Mouse (Mus musculus): ENCODE measurements around the gene Itga5. TPM values are rescaled to one million over a fixed set of nuclear protein-coding genes. Genes with fewer than 3 reads are reported as not detected.

Itga5 gene
- polyA plus RNA-seq, 1 experiment from 2014 or later: 6.3 TPM

DNA sequence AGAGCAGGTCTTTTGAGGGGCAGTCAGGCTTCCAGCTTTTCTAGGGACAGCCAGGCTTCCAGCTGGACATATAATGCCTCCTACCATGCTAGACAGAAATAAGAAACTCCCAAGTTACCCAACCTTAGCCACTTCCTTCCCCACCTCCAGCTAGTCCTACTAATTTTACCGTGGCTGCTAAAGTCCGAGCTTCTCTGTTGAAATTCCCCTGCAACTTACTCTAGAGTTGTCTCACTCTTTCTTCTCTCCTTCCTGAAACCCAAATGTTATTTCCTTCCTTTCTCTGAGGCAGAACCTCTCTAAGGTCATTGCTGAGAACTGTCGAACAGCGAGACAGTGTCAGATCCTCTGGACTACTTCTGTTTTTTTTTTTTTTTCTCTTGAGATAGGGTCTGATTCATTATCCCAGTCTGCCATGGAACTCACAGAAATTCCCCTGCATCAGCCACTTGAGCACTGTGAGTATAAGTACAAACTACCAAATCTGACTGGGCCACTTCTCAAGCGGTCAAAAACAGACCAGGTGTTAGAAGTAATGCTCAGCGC lies 56.1 kb downstream of the Itga5 start, which contains the start of gene Gpr84:
Gene Gpr84, minus strand, starts transcription at position 248 of the 546 bp plus-strand sequence.
- no peak within 1 kb of the TSS for H3K27ac ChIP-seq (ENCODE audit: low read depth, low read length)
- 78% methylated on average over 6 of the region's 6 CpGs for WGBS
- H3K27me3 ChIP-seq (replicated peaks; ENCODE audit: control insufficient read depth, insufficient read depth, low read length): no peaks in the 10 kb centered on the region
- no peak within 1 kb of the TSS for H3K9ac ChIP-seq (ENCODE audit: low read depth, low read length)
- H3K4me1 ChIP-seq (ENCODE audit: control insufficient read depth, insufficient read depth, low read depth, low read length): peaks cover 27% of the 10 kb centered on the region
- H3K9me3 ChIP-seq (ENCODE audit: control insufficient read depth, low read length): no peaks in the 10 kb centered on the region
- no peak for ATAC-seq
- no peak within 1 kb of the TSS for H3K4me3 ChIP-seq (ENCODE audit: low read length)
- no peak within 1 kb of the TSS for H3K4me2 ChIP-seq (ENCODE audit: low read length)
- H3K36me3 ChIP-seq (ENCODE audit: control insufficient read depth, insufficient read depth, low read length): 0 out of 2 replicates have a peak, but pooled peaks cover 2% of the 10 kb centered on the region

DNA sequence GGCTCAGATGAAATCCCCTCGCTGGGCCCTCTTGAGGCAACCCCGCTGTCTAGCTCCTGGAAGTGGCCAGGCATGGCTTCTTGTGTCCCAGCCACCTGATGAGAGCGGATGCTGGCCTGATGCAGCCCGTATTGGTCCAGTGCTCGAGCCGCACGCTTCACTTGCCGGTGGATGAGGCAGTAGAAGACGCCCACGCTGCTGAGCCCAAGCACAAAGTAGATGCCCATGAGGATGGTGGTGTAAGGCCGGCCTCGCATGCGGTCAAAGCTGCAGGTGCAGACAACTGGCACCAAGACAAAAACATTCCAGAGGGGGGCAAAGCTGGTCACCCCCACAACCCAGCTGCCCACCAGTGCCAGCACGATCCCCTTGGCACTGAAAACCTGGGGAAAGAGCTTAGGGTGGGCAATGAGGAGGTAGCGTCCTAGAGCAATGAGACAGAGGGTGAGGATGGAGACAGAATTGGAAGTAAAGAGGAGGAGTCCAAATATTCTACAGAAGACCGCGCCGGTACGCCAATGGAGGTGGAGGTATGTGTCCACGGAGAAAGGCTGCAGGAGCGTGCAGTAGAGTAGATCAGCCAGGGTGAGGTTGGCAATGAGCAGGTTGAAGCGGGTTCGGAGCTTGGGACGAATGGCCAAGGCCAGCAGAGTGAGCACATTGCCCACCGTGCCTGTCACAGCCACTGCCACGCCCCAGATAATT lies 57.5 kb downstream of the Itga5 start:
- Histone ChIP-seq H3K27me3 (replicated peaks; ENCODE audit: control insufficient read depth, insufficient read depth, low read length) (no peaks in the 10 kb centered on the region), H3K27ac (ENCODE audit: low read depth, low read length) (no peak overlapping the region), H3K4me2 (ENCODE audit: low read length) (no peak overlapping the region; the same call in 1 of the 2 replicates), H3K9ac (ENCODE audit: low read depth, low read length) (peak overlapping the region; percentile 47), H3K4me1 (ENCODE audit: control insufficient read depth, insufficient read depth, low read depth, low read length) (peaks cover 24% of the 10 kb centered on the region), H3K9me3 (ENCODE audit: control insufficient read depth, low read length) (no peaks in the 10 kb centered on the region), H3K4me3 (ENCODE audit: low read length) (no peak overlapping the region), H3K36me3 (ENCODE audit: control insufficient read depth, insufficient read depth, low read length) (no peaks in the 10 kb centered on the region)
- 61% methylated on average over 26 of the region's 26 CpGs for WGBS
- no peak for ATAC-seq

DNA sequence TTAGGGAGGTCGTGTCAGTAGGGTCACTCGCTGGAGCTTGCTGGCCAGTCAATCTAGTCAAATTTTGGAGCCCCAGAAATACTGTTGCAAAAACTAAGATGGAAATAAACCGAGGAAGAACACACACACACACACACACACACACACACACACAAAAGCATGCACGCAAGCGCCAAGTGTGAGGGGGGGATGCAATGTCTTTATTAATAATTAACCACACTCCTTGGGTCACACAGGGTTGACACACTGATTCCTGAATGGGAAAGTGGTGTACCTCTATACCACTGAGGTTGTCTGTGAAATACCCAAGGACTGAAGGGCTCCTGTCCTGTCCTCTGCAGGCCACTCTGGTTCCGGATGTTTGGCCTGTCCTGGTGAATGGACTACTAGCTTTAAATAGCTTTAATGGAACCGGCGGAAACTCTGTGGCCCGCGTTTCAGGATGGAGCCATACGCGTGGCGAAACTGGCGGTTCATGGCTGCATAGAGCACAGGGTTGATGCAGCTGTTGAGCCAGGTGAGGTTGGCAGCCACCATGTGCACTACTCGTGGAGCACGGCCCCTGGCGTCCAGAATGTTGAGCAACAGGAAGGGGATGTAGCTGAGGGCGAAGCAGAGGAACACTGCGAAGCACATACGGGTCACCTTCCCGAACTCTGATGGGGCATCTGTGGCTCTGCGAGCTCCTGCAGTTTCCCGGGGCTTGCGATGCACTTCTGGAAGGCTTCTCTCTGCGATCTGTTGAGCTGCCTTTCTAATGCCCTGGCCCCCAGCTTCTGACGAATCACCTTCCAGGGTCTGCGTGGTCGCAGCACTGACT lies 58.3 kb downstream of the Itga5 start:
- Histone ChIP-seq H3K4me2 (ENCODE audit: low read length) (peak overlapping the region; percentile 19; the same call in 1 of the 2 replicates), H3K36me3 (ENCODE audit: control insufficient read depth, insufficient read depth, low read length) (no peaks in the 10 kb centered on the region), H3K4me1 (ENCODE audit: control insufficient read depth, insufficient read depth, low read depth, low read length) (peaks cover 31% of the 10 kb centered on the region), H3K9me3 (ENCODE audit: control insufficient read depth, low read length) (no peaks in the 10 kb centered on the region), H3K27me3 (replicated peaks; ENCODE audit: control insufficient read depth, insufficient read depth, low read length) (no peaks in the 10 kb centered on the region), H3K4me3 (ENCODE audit: low read length) (no peak overlapping the region), H3K9ac (ENCODE audit: low read depth, low read length) (peak overlapping the region; percentile 47), H3K27ac (ENCODE audit: low read depth, low read length) (no peak overlapping the region)
- no peak for ATAC-seq
- 43% methylated on average over 28 of the region's 28 CpGs for WGBS

DNA sequence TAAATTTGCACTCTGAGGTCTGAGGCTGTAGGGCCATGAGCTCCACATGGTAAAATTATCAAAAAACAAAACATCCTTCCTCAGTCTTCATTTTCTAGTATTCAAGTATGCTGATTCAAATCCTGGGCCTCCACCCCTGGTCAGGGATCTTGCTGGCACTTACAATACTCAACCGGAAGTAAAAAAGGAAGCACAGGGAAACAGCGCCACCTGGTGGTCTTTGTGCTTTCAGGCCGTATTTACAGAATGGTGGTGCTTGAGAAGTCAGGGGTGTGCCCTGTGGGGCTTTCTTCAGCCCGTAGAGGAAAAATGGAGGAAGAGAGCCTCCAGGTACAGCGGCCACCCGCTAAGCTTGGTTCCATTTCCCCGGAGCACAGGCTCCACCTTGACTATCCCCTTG lies 59.4 kb downstream of the Itga5 start:
- Histone ChIP-seq H3K27ac (ENCODE audit: low read depth, low read length) (peak overlapping the region; percentile 52), H3K27me3 (replicated peaks; ENCODE audit: control insufficient read depth, insufficient read depth, low read length) (no peaks in the 10 kb centered on the region), H3K9me3 (ENCODE audit: control insufficient read depth, low read length) (no peaks in the 10 kb centered on the region), H3K4me2 (ENCODE audit: low read length) (no peak overlapping the region), H3K4me1 (ENCODE audit: control insufficient read depth, insufficient read depth, low read depth, low read length) (peaks cover 37% of the 10 kb centered on the region), H3K4me3 (ENCODE audit: low read length) (no peak overlapping the region), H3K9ac (ENCODE audit: low read depth, low read length) (peak overlapping the region; percentile 48; the same call in 1 of the 2 replicates), H3K36me3 (ENCODE audit: control insufficient read depth, insufficient read depth, low read length) (no peaks in the 10 kb centered on the region)
- 1% methylated on average over 7 of the region's 7 CpGs for WGBS
- no peak for ATAC-seq

DNA sequence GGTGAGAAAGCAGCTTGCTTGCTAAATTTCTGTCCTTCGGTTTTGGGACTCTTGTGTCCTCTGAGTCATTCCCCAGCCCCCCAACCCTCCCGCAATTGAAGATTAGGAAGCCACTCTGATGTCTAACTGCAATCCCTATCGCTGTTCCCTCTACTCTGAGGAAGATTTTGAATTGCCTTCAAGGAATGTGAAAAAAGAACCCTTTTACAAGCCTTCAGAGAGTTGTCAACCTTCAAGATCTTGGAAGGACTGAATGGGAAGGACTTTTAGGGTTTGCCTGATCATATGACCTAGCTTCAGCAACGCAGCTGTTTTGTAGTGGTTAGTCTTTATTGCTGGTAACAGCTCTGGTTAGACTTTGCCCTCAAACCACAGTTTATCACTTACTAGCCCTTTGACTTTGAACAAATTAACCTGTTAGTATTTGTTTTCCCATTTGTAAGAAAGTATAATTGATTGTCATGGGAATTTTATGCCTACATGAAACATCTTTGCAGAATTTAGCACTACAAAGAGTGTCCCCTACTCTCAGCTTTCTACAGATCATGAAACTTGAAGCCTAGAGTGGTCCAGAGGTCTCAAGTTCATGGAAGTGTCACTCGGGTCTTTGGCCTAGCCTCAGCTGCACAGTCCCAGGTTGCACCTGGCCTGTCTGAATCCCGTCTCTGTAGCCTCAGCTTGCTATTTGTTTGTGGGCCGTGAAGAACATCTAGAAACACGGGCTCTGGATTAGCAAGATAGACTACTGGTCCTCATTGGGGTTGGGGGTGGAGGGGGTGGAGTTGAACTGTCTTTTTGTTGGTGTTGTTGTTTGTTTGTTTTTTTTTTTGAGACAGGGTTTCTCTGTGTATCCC lies 60.5 kb downstream of the Itga5 start:
- peak overlapping the region; percentile 92 for H3K27ac ChIP-seq (ENCODE audit: low read depth, low read length)
- no peak for ATAC-seq
- WGBS: 27% methylated on average over 8 of the region's 8 CpGs
- peak overlapping the region; percentile 83 for H3K4me2 ChIP-seq (ENCODE audit: low read length)
- H3K9ac ChIP-seq (ENCODE audit: low read depth, low read length): peak overlapping the region; percentile 68
- peak overlapping the region; percentile 46 for H3K4me3 ChIP-seq (ENCODE audit: low read length)
- no peaks in the 10 kb centered on the region for H3K9me3 ChIP-seq (ENCODE audit: control insufficient read depth, low read length)
- no peaks in the 10 kb centered on the region for H3K27me3 ChIP-seq (replicated peaks; ENCODE audit: control insufficient read depth, insufficient read depth, low read length)
- H3K4me1 ChIP-seq (ENCODE audit: control insufficient read depth, insufficient read depth, low read depth, low read length): peaks cover 47% of the 10 kb centered on the region
- H3K36me3 ChIP-seq (ENCODE audit: control insufficient read depth, insufficient read depth, low read length): no peaks in the 10 kb centered on the region

DNA sequence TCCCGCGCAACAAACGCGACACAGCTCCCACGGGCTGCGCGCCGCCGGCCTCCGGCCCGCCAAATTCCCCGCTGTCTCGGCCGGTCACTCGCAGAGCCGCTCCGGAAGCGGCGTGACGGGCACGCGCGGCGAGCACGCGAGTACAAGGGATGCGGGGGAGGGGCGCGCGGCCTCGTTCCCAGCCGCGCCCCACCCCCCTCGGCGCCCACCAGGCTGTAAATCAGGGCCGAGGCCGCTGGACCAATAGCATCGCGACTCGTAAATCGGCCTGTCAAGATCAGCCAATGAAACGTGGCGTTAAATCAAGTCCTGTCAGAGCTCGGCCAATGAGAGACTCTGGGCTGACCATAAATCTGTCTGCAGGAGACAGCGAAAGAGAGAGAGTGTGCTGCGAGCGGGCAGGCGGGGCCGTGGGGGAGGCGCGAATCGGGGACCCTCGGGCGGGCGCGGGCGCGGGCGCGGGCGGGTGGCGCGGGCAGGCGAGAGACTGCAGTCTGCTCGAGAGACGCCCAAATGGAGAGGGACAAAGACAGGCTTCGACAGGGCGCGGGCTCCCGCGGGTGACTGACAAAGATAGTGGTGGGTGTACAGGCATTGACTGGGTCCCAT lies 61.4 kb downstream of the Itga5 start:
- peak; percentile 97 for ATAC-seq
- WGBS: under 1% methylated on average over 65 of the region's 71 CpGs
- Histone ChIP-seq H3K27me3 (replicated peaks; ENCODE audit: control insufficient read depth, insufficient read depth, low read length) (no peaks in the 10 kb centered on the region), H3K27ac (ENCODE audit: low read depth, low read length) (peak overlapping the region; percentile 97), H3K36me3 (ENCODE audit: control insufficient read depth, insufficient read depth, low read length) (no peaks in the 10 kb centered on the region), H3K9me3 (ENCODE audit: control insufficient read depth, low read length) (no peaks in the 10 kb centered on the region), H3K4me2 (ENCODE audit: low read length) (peak overlapping the region; percentile 83), H3K9ac (ENCODE audit: low read depth, low read length) (peak overlapping the region; percentile 78), H3K4me3 (ENCODE audit: low read length) (peak overlapping the region; percentile 46), H3K4me1 (ENCODE audit: control insufficient read depth, insufficient read depth, low read depth, low read length) (peaks cover 56% of the 10 kb centered on the region)

DNA sequence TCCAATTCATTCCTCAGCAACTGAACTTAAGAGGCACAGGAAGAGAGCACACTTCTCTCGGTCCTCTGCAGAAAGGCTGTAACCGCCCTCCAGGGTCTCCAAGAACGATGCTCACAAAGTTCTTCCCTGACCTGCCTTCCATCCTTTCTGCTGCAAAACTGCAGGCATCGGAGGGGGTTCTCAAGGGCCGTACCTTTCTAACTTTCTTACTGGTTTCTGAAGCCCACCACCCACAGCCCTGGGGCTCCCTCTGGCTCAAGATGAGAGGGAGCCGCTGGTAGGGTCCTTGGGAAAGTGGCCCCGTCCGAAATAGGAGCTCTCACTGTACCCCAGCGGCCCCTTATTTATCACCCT lies 62.0 kb downstream of the Itga5 start:
- peak overlapping the region; percentile 83 for H3K4me2 ChIP-seq (ENCODE audit: low read length)
- H3K36me3 ChIP-seq (ENCODE audit: control insufficient read depth, insufficient read depth, low read length): no peaks in the 10 kb centered on the region
- peak overlapping the region; percentile 78 for H3K9ac ChIP-seq (ENCODE audit: low read depth, low read length)
- WGBS: 2% methylated on average over 9 of the region's 9 CpGs
- H3K4me3 ChIP-seq (ENCODE audit: low read length): peak overlapping the region; percentile 46
- ATAC-seq: no peak
- no peaks in the 10 kb centered on the region for H3K27me3 ChIP-seq (replicated peaks; ENCODE audit: control insufficient read depth, insufficient read depth, low read length)
- no peaks in the 10 kb centered on the region for H3K9me3 ChIP-seq (ENCODE audit: control insufficient read depth, low read length)
- H3K4me1 ChIP-seq (ENCODE audit: control insufficient read depth, insufficient read depth, low read depth, low read length): peaks cover 61% of the 10 kb centered on the region
- peak overlapping the region; percentile 97 for H3K27ac ChIP-seq (ENCODE audit: low read depth, low read length)

DNA sequence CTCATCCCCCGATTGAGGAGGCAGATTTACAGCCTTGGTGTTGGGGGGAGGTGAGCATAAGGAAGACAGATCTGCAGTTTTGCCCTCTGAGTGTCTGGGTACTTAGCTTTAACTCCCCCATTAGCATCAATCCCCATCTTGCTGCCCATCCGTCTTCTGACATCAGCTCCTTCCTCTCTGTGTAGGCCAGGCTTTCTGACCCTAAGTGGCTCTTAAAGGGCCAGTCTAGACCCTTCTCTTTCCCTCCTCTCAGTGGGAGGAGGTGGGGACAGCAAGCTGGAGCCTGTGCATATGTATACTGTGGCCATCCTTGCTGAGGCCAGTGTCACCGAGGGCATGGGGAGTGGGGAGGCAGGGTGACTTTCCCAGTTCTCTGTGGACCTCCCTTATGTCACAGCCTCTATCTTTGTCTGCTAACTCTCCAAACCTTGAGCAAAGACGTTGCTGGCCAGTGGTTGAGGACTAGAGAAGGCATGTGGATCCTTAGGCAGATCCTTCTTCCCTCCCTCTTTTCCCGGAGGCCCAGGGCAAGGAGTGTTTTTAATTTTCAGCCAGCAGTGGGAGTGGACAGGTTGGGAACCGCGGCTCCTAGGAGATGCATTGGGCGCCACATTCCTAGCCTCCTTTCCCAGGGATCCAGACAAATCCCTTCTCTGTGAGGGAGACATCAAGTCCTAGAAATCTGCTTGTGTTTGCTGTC lies 62.5 kb downstream of the Itga5 start:
- Histone ChIP-seq H3K4me2 (ENCODE audit: low read length) (peak overlapping the region; percentile 83), H3K9me3 (ENCODE audit: control insufficient read depth, low read length) (no peaks in the 10 kb centered on the region), H3K27ac (ENCODE audit: low read depth, low read length) (peak overlapping the region; percentile 97), H3K36me3 (ENCODE audit: control insufficient read depth, insufficient read depth, low read length) (no peaks in the 10 kb centered on the region), H3K9ac (ENCODE audit: low read depth, low read length) (peak overlapping the region; percentile 78), H3K4me1 (ENCODE audit: control insufficient read depth, insufficient read depth, low read depth, low read length) (peaks cover 66% of the 10 kb centered on the region), H3K4me3 (ENCODE audit: low read length) (peak overlapping the region; percentile 46), H3K27me3 (replicated peaks; ENCODE audit: control insufficient read depth, insufficient read depth, low read length) (no peaks in the 10 kb centered on the region)
- no peak for ATAC-seq
- 9% methylated on average over 8 of the region's 8 CpGs for WGBS

Data from hindbrain, embryonic 16.5 days (tissue).